Mouse (Mus musculus) right cerebral cortex, adult 18-20 months (tissue): ENCODE results near the gene Dlk2.

ENCODE experiments used
- DNase-seq: peaks from one replicate; pipeline ENCODE4 v3.0.0; 2022; ENCODE audit warnings: mixed read lengths

Dlk2 gene

DNA sequence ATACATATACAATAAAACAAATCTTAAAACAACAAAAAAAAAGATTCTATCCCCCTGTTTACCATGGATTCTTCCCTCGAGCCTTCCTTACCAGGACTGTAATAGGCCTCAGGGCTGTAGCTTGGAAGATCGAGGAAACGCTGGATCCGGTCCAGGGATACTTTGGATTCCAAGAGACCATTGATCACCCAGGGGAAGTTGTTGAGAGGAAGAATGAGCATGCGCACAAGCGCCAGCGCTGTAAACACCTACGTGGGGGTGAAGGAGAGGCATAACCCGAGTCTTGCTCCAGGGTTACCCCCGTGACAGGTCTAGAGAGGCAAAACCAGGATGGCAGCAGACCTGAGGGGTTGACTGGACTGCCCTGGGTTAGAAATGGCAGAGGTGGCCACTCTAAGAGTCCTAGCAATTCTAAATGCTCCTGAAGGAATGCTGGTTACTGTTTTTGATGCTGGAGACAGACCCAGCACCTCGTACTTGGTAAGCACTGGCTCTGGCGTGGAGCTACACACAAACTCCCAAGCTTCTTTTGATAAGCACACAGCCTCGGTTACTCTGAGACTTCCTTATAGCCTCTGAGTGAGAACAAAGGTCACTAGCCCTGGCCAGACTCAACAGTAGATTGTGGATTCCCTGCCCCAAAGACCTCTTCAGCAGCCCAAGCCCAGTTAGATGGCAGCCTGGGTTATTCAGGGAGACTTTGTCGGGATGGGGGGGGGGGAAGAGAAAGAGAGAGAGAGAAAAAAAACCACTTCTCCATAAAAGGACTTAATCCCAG lies 25.0 kb downstream of the Dlk2 start:
- DNase-seq, result no peak

DNA sequence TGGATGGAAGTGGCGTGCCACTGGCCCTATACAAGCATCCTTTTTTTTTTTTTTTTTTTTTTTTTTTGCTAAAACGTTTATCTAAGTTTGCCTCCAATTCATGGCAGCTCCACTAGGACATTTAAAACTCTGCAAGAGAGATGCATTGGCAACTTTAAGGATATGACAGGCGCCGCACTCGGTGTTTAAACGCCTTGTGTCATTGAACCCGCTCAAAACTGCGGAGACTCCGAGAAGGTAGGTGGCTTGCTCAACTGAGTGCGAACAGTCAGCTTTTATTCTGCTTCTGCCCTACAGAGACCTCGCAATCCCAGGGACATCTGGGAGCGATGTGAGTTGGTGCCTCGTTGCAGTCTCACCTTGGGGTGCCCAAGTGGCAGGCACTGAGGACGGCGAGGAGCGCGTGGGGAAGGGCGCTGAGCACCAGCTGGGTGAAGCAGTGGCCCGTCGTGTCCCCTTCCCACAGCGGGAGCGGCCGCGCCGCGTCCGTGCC lies 30.2 kb downstream of the Dlk2 start:
- no peak for DNase-seq

DNA sequence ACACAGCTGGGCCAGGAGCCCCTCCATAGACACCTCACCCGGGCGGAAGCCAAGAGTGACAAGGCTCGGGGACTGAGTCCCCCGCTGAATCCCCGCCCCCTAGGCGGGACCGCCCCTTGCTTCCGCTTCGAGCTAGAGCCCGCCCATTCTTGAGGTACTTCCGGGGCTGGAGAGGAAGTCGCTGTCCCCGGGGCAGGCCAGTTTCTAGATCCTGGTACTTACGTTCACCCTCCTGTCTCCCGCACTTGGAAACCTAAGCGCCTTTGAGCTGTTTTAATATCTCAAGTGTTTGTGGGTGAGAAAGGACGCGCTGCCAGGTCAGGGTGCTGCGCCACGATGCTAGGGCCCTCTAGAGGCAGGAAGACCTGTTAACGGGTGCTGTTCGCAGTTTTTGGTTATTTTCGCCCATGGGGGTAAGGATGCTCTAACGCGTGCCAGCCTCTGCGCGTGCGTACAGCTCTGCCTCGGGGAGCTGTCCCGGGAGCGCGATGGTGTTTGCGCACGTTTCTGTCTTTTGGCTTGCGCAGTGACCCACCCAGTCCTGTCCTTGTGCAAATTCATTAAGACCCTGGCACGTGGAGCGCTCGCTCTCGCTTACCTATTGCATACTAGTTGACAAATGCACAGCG lies 30.8 kb downstream of the Dlk2 start, which contains the start of gene Abcc10:
TSS of gene Abcc10 (minus strand) at position 447 of the 629 bp plus-strand sequence.
- peak; percentile 96 for DNase-seq

- DNase-seq, result no peak
These were observed 31.5 kb downstream of the Dlk2 start for GRCm38 (mm10) chr17:46328723-46329122.

- DNase-seq, result no peak
These were observed 39.3 kb downstream of the Dlk2 start for GRCm38 (mm10) chr17:46336475-46336874.

DNA sequence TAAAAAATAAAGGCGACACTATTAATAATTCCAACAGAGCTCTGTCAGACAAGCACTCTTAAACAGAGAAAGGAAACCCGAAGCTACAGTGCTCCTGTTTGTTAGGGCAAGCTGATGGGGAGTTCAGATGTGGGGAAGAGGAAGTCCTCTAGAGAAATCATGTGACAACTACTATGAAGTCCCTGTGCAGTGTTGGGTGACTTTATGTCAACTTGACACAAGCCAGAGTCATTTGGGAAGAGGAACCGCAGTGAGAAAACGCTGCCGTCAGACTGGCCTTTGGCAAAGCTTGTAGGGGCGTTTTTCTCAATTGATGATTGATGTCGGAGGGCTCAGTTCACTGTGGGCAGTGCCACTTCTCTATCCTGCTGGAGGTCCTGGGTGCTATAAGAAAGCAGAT lies 44.0 kb downstream of the Dlk2 start:
- no peak for DNase-seq

- DNase-seq, result no peak
These were observed 53.9 kb downstream of the Dlk2 start for GRCm38 (mm10) chr17:46351026-46351700.
